Mouse (Mus musculus) small intestine, adult 2 months (tissue): ENCODE data around the gene Plcg1. TPM values are rescaled to one million over a fixed set of nuclear protein-coding genes. Genes with fewer than 3 reads are reported as not detected.

ENCODE experiments used
- H3K27ac ChIP-seq: fragments of 200-500 bp; 2 replicates; pipeline ENCODE4 v1.5.1; 2012; ENCODE audit warnings: low read depth, low read length, control low read depth, inconsistent platforms; ENCODE audit not compliant: insufficient read depth
- H3K27me3 ChIP-seq: fragments of 200-500 bp; 2 replicates; pipeline ENCODE4 v1.6.1; 2012; ENCODE audit warnings: mild to moderate bottlenecking, moderate library complexity, low read length, inconsistent platforms; ENCODE audit not compliant: control insufficient read depth, insufficient read depth
- H3K36me3 ChIP-seq: fragments of 200-500 bp; 2 replicates; pipeline ENCODE4 v1.6.1; 2012; ENCODE audit warnings: mild to moderate bottlenecking, low read length, control low read depth, inconsistent platforms; ENCODE audit not compliant: control insufficient read depth, insufficient read depth
- H3K4me1 ChIP-seq: fragments of 200-500 bp; 2 replicates; pipeline ENCODE4 v1.6.1; 2012; ENCODE audit warnings: low read length, inconsistent platforms, mixed read lengths; ENCODE audit not compliant: control insufficient read depth, insufficient read depth, insufficient read length
- H3K4me3 ChIP-seq: fragments of 200-500 bp; 2 replicates; pipeline ENCODE4 v1.5.1; 2012; ENCODE audit warnings: low read depth, mild to moderate bottlenecking, control low read depth, inconsistent platforms, low read length, moderate library complexity
- CTCF ChIP-seq: fragments of 200-500 bp; IDR thresholded peaks from 2 replicates; pipeline ENCODE4 v1.5.1; 2012; ENCODE audit warnings: low read depth, mild to moderate bottlenecking, control low read depth, inconsistent platforms, low read length, moderate library complexity, mixed read lengths; ENCODE audit not compliant: insufficient replicate concordance, insufficient read length; ENCODE audit errors: extremely low read depth
- POLR2A ChIP-seq: fragments of 200-500 bp; IDR thresholded peaks from 2 replicates; pipeline ENCODE4 v1.6.1; 2012; ENCODE audit warnings: low read depth, mild to moderate bottlenecking, control low read depth, inconsistent platforms, low read length, moderate library complexity
- WGBS: fragments of 180-500 bp; shearing (Covaris S2); methylation state at CpG from one replicate; pipeline ENCODE4 v1.1.7; 2018; 5-methylcytosine and 5-hydroxymethylcytosine counted together
- polyA plus RNA-seq: library from polyadenylated mRNA; depleted of rRNA; stranded (reverse); fragments of >200 nt; gene quantifications from 2 replicates; pipeline ENCODE4 v1.2.3, GENCODE M21; 2012

The Plcg1 gene
- polyA plus RNA-seq, 1 experiment: 17.3 TPM

DNA sequence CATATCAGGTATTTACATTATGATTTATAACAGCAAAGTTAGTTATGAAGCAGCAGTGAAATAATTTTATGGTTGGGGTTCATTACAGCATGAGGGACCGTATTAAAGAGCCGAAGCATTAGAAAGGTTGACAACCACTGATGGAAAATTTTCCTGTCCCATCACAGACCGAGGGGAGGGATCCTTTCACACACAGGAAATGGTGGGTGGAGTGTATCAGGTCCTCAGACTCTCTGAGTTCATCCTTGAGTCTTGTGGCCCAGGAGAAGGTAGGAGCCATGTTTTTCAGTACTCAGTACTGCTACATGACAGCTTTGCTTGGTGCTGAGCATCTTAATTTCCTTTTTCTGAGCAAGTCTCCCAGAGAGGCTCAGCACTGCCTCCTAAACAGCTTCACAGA is 32.7 kb downstream of the Plcg1 start:
- Histone ChIP-seq H3K36me3 (peaks cover 22% of the 10 kb centered on the region), H3K27me3 (no peaks in the 10 kb centered on the region), H3K27ac (no peak overlapping the region), H3K4me1 (no peaks in the 10 kb centered on the region), H3K4me3 (no peak overlapping the region)
- TF ChIP-seq CTCF (no peak), POLR2A (no peak)
- WGBS: 80% methylated on average over 3 of the region's 3 CpGs

DNA sequence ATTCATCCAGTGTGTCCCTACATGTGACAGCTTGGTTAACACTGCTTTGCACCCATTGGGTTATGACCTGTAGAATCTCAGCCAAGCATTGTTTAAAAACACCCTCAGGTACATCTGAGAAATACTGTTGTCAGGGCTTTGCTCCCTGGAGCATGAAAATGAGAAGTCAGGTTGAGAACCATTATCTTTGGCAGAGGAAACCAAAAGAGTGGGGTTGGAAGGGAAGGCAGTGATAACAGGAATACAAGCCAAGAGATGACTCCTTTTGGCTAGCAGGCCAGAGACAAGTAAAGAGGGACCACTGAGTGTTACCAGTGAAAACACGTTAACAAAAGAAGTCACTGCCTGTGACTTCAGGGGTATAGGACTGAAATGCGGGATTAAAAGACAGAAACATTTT is 33.3 kb downstream of the Plcg1 start:
- Histone ChIP-seq H3K36me3 (peaks cover 20% of the 10 kb centered on the region), H3K27ac (no peak overlapping the region), H3K4me1 (no peaks in the 10 kb centered on the region), H3K27me3 (no peaks in the 10 kb centered on the region), H3K4me3 (no peak overlapping the region)
- WGBS: 87% methylated on average over 2 of the region's 2 CpGs
- no peak for TF ChIP-seq CTCF

DNA sequence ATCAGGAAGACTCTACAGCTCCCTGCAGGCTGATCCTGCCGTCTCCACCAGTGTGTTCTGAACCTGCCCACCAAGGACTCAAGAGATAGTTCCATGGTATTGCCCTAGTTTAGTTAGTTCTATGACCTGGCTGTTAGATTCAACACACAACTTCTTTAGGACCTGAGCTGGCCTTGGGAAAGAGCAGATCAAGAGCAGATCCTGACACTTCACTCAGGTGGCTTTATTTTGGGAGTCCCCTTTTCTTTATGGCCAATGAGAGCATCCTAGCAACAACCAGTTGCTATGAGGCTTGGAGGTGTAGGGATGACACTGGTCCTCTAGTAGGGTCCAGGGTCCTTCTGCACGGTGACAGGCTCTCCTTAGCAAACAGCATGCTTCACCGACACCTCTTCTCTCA is 34.0 kb downstream of the Plcg1 start:
- Histone ChIP-seq H3K36me3 (peaks cover 13% of the 10 kb centered on the region), H3K4me1 (no peaks in the 10 kb centered on the region), H3K27me3 (no peaks in the 10 kb centered on the region), H3K27ac (no peak overlapping the region), H3K4me3 (no peak overlapping the region)
- no peak for TF ChIP-seq POLR2A
- TF ChIP-seq CTCF: no peak
- WGBS: 62% methylated on average over 3 of the region's 3 CpGs

DNA sequence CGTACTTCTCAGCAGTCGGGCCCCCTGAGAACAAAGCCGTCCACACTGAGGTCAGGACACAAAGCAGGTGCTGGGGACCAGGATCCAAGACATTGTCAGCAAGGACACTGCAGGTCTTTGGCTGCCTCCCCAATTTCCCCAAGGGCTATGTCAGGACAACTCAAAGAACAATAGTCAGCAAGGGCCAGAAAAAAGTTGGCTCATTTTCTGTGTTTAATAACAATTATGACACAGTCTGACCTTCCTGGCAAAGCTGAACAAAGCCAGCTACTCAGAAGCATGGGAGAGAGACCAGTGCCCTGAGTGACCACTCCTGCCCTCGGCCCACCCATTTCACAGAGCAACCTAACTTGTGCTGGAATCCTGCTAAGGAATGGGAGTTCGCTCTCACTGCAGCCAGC is 35.3 kb downstream of the Plcg1 start:
- H3K4me3 ChIP-seq: no peak overlapping the region
- H3K27ac ChIP-seq: no peak overlapping the region
- WGBS: 74% methylated on average over 5 of the region's 5 CpGs
- no peaks in the 10 kb centered on the region for H3K27me3 ChIP-seq
- peaks cover 9% of the 10 kb centered on the region for H3K36me3 ChIP-seq
- no peaks in the 10 kb centered on the region for H3K4me1 ChIP-seq
- no peak for TF ChIP-seq POLR2A
- no peak for TF ChIP-seq CTCF

DNA sequence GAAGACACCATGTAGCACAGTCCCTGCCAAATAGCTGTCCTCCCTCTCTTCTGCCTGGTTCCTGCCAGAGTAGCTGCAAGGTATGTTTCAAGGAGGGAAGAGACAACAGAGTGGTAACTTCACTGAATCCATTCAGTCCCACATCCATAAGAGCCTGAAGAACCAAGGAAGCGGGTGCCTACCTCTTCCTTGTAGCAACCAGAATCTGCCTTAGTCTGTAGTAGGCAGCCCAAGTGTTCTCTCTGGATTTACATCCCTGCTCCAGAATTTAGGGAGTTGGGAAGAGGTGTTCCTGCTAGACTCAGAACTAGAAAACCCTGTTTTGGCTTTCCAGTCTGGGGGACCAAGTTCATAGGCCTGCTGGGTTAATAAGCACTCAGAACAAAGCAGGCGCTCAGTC is 36.1 kb downstream of the Plcg1 start:
- H3K4me3 ChIP-seq: no peak overlapping the region
- no peak overlapping the region for H3K27ac ChIP-seq
- no peaks in the 10 kb centered on the region for H3K4me1 ChIP-seq
- TF ChIP-seq CTCF: no peak
- TF ChIP-seq POLR2A: no peak
- 0 out of 2 replicates have a peak, but pooled peaks cover 3% of the 10 kb centered on the region for H3K36me3 ChIP-seq
- H3K27me3 ChIP-seq: no peaks in the 10 kb centered on the region
- 93% methylated on average over 2 of the region's 2 CpGs for WGBS

DNA sequence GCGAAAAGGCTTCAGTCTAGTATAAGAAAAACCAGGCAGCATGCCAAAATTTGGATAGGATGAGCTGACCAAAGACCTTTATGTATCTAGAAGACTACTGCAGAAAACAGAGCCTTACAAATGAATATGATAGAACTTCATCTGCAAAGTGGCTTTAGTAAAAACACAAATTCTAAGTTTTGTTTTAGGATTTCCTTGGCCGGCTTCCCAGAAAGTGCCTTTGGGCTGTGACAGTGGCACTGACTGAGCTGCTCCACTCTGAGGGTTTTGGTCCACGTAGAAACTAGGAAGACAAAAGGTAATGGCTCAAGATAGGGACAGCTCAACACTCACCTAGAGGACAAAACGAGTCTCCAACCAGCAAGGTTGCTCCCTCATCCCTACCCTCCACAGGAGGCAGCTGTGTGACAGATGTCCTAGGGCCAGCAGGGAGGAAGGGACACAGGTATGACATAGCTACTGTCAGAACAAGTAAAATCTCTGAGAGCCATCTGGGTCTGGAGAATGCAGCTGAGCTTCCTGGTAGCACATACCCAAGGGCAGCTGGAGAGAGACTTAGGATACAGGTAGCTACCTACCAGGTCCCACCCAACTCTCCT is 37.1 kb downstream of the Plcg1 start:
- 84% methylated on average over 4 of the region's 4 CpGs for WGBS
- no peaks in the 10 kb centered on the region for H3K4me1 ChIP-seq

DNA sequence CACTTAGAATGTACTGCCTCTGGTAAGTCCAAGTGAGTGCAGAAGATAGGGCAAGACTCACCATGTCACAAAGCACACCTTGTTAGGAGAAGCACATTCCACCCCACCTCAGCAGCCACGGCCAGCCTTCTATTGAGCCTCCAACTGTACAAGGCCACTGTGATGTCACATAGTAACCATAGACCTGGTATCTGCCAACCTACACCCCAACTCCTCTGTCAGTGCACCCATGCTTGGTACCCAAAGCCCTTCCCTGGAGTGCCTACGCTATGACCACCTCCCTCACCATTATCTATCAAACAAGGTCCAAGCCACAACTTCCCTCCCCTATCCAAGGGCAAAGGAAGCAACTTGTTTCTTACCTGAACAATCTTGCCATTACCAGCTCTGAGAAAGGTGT is 37.9 kb downstream of the Plcg1 start:
- no peaks in the 10 kb centered on the region for H3K27me3 ChIP-seq
- 95% methylated on average over 2 of the region's 2 CpGs for WGBS
- H3K27ac ChIP-seq: no peak overlapping the region
- H3K36me3 ChIP-seq: no peaks in the 10 kb centered on the region
- H3K4me1 ChIP-seq: no peaks in the 10 kb centered on the region
- H3K4me3 ChIP-seq: no peak overlapping the region
- no peak for TF ChIP-seq CTCF
- no peak for TF ChIP-seq POLR2A

More for the DNA sequence above, 37.1 kb downstream of the Plcg1 start:
- Histone ChIP-seq H3K27me3 (no peaks in the 10 kb centered on the region), H3K27ac (no peak overlapping the region), H3K36me3 (no peaks in the 10 kb centered on the region), H3K4me3 (no peak overlapping the region)
- TF ChIP-seq CTCF (no peak), POLR2A (no peak)
